Mouse (Mus musculus) liver, embryonic 15.5 days (tissue): Measurements from ENCODE around the gene Txn2. TPM values are rescaled to one million over a fixed set of nuclear protein-coding genes. Genes with fewer than 3 reads are reported as not detected.
A peak's percentile ranks its signal among the peaks of the same experiment; 100 is the strongest.

Experiments used
- ATAC-seq: fragments of 200-750 bp; cut with Nextera tagmentation; 2 replicates; pipeline ENCODE4 v1.8.0; 2017; ENCODE audit warnings: moderate number of reproducible peaks, mild to moderate bottlenecking, moderate library complexity; ENCODE audit not compliant: insufficient read depth
- H3K27ac ChIP-seq: fragments of 300-500 bp; sonication (generic); replicated peaks from 2 replicates; pipeline ENCODE4 v1.5.1; 2015; ENCODE audit warnings: mild to moderate bottlenecking, inconsistent platforms
- H3K27me3 ChIP-seq: fragments of 300-500 bp; sonication (generic); 2 replicates; pipeline ENCODE4 v1.6.1; 2015; ENCODE audit warnings: mild to moderate bottlenecking, inconsistent platforms
- H3K36me3 ChIP-seq: fragments of 300-500 bp; sonication (generic); replicated peaks from 2 replicates; pipeline ENCODE4 v1.6.1; 2015; ENCODE audit warnings: moderate library complexity, mild to moderate bottlenecking, inconsistent platforms
- H3K4me1 ChIP-seq: fragments of 300-500 bp; sonication (generic); replicated peaks from 2 replicates; pipeline ENCODE4 v1.6.1; 2015; ENCODE audit warnings: inconsistent platforms
- H3K4me2 ChIP-seq: fragments of 300-500 bp; sonication (generic); 2 replicates; pipeline ENCODE4 v1.6.1; 2015; ENCODE audit warnings: moderate library complexity, mild to moderate bottlenecking, inconsistent platforms
- H3K4me3 ChIP-seq: fragments of 300-500 bp; sonication (generic); replicated peaks from 2 replicates; pipeline ENCODE4 v1.5.1; 2015; ENCODE audit warnings: mild to moderate bottlenecking, inconsistent platforms
- H3K9ac ChIP-seq: fragments of 300-500 bp; sonication (generic); 2 replicates; pipeline ENCODE4 v1.6.1; 2015; ENCODE audit warnings: moderate library complexity, mild to moderate bottlenecking, inconsistent platforms
- H3K9me3 ChIP-seq: fragments of 300-500 bp; sonication (generic); replicated peaks from 2 replicates; pipeline ENCODE4 v1.6.1; 2016; ENCODE audit warnings: inconsistent platforms
- WGBS: fragments of 180-500 bp; shearing (Covaris S2); methylation state at CpG from one replicate; pipeline ENCODE4 v1.1.7; 2015; ENCODE audit warnings: mixed read lengths; ENCODE audit not compliant: insufficient replicate concordance; 5-methylcytosine and 5-hydroxymethylcytosine counted together
- polyA plus RNA-seq: library from polyadenylated mRNA; unstranded; fragments of >200 nt; fragmentation: Nextera tagmentation; extraction: Ambion mirVana; gene quantifications from 2 replicates; pipeline ENCODE4 v1.2.1, GENCODE M21; 2015

The Txn2 gene
- polyA plus RNA-seq: 185 and 208 TPM in 2 replicates

DNA sequence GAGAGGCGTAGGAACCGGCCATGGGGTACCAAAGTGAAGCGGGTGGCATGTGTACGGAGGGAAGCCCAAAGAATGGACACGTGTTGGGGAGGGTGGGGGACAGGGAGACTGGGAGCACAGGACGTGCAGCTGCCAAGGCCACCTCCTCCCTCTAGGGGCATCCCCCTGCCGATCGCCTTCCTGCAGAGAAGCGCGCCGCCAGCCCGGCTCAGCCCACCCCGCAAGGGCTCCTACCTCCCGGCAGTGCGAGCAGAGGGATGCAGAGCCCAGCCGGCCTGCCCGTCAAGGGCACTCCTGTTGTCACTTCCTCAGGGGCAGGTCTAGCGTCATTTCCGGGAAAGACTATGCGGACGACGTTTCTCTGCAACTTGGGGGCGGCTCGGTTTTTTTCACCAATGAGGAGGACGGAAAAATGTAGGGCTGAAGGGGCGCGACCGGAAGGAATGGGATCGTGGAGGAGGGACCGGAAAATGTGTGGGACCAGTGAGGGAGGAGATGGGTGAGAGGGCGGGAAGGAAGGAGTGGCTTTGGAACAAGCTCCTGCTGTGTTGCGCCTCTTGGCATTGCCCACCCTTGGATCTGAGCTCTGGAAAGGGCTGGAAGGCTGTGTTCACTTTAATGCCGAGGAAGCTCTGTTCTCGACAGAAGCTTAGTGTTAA, at the start of gene Txn2:
Gene Txn2 (minus strand): TSS at position 334 of the 659 bp plus-strand sequence.
- H3K36me3 ChIP-seq: peaks cover 38% of the 10 kb centered on the region

DNA sequence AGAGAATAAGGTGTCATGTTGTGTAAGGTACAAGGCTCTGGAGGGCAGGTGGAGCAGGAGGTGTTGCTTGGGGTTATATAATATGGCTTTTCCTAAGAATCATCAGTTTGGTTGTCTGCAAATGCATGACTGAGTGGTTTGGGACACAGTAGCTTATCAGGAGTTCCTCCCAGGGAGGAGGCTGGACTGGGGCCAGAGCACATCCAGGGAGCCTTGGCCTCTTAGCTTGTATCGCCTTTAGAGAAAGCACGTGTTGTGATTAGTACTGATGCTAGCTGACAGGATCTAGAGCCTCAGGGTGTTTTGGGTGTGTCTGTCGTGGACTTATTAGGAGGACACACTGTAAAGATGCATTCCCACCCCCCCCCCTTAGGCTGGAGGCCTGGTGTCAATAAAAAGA, 48.9 kb upstream of the Txn2 start:
- Histone ChIP-seq H3K36me3 (no peaks in the 10 kb centered on the region), H3K27me3 (peaks cover 29% of the 10 kb centered on the region), H3K9me3 (no peaks in the 10 kb centered on the region), H3K9ac (no peak overlapping the region), H3K4me1 (peaks cover 54% of the 10 kb centered on the region), H3K4me3 (no peak overlapping the region; the same call in 1 of the 2 replicates), H3K4me2 (peak overlapping the region; percentile 41), H3K27ac (peak overlapping the region; percentile 31)
- peak; percentile 66 for ATAC-seq
- WGBS: 38% methylated on average over 3 of the region's 3 CpGs

More for the DNA sequence above, at the start of gene Txn2:
- no peaks in the 10 kb centered on the region for H3K27me3 ChIP-seq
- ATAC-seq: peak; percentile 90
- H3K4me3 ChIP-seq: peak within 1 kb of the TSS; percentile 82
- peak within 1 kb of the TSS; percentile 93 for H3K27ac ChIP-seq
- H3K9me3 ChIP-seq: no peaks in the 10 kb centered on the region
- WGBS: 0% methylated on average over 34 of the region's 34 CpGs
- H3K9ac ChIP-seq: peak within 1 kb of the TSS; percentile 76
- H3K4me2 ChIP-seq: peak within 1 kb of the TSS; percentile 80
- H3K4me1 ChIP-seq: peaks cover 69% of the 10 kb centered on the region

DNA sequence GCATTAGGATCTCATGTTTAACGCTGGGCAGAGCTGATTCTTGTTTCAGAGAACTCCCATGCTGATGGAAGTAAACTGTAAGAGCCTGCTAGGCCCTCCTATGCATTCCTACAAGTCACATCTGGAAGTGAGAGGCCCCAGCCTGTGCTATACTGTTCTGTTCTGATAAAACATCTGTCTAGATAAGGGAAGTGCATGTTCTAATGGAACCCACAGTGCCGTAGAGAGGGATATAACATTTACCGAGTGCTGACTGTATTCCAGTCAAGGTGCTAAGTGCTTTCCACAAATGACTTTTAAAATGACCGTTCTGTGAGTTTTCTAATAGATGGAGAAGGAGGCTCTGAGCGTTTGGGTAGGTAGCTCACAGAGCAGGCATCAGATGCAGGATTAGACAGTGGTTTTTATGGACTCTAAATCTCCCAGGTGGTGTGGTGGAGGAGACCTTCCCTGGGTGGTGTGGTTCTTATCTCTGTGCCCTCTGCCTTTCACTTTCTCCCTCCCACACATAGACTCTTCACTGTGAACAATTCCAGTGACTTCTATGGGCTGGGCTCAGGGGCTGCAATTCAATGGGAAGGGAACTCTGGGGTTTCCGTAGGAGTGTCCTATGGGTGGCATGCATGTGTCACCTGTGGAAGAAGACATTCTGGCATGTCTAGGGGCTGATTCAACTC, 45.5 kb upstream of the Txn2 start:
- Histone ChIP-seq H3K27ac (peak overlapping the region; percentile 94), H3K4me1 (peaks cover 76% of the 10 kb centered on the region), H3K9ac (peak overlapping the region; percentile 58), H3K27me3 (peaks cover 4% of the 10 kb centered on the region; the same call in 1 of the 2 replicates), H3K9me3 (no peaks in the 10 kb centered on the region), H3K4me2 (peak overlapping the region; percentile 67), H3K36me3 (peaks cover 2% of the 10 kb centered on the region; the same call in 1 of the 2 replicates), H3K4me3 (peak overlapping the region; percentile 39)
- WGBS: 29% methylated on average over 6 of the region's 6 CpGs
- ATAC-seq: peak; percentile 85

DNA sequence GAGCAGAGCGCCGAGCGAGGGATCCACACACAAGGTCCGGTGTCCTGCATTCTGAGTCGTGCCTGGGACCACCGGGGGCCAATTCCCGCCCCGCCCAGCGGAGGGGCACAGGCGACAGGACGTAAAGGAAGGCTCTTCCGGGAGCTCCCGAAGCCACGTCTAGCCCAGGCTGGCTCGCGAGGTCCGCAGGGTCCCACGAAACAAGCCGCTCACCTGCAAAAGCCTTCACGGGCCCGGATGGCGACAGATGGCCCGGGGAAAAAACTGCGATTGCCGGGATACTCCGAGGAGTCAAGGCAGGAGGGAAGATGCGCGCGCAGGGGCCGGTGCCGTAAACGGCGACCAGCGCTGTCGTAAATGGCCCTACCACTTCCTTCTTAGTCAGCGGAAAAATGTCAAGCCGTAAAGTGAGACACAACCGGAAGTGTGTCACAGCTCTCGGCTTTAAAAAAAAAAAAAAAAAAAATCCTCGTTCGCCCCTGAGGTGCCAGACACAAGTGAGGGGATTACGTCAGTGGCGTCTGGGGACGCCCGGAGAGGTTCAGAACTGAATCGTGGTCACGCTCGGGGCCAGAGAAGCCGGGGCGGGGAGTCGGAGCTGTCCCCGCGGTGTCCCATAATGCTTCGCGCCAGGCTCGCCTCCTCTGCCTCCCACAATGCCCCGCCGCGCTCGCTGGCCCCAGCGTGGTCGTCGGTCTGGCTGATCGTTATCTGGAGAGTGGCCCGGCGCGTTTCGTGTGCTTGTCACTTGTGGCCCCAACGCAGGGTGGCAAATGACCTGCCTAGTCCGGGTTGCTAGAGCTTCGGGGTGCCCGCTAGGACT, 41.9 kb upstream of the Txn2 start, which contains the start of gene Eif3d:
Gene Eif3d (minus strand): TSS at position 344 of the 823 bp plus-strand sequence.
- H3K4me2 ChIP-seq: peak within 1 kb of the TSS; percentile 87
- H3K27ac ChIP-seq: peak within 1 kb of the TSS; percentile 99
- peaks cover 39% of the 10 kb centered on the region for H3K36me3 ChIP-seq
- H3K9ac ChIP-seq: peak within 1 kb of the TSS; percentile 90
- peak within 1 kb of the TSS; percentile 83 for H3K4me3 ChIP-seq
- ATAC-seq: peak; percentile 62
- H3K4me1 ChIP-seq: peaks cover 85% of the 10 kb centered on the region
- under 1% methylated on average over 72 of the region's 72 CpGs for WGBS
- H3K27me3 ChIP-seq: no peaks in the 10 kb centered on the region
- no peaks in the 10 kb centered on the region for H3K9me3 ChIP-seq

DNA sequence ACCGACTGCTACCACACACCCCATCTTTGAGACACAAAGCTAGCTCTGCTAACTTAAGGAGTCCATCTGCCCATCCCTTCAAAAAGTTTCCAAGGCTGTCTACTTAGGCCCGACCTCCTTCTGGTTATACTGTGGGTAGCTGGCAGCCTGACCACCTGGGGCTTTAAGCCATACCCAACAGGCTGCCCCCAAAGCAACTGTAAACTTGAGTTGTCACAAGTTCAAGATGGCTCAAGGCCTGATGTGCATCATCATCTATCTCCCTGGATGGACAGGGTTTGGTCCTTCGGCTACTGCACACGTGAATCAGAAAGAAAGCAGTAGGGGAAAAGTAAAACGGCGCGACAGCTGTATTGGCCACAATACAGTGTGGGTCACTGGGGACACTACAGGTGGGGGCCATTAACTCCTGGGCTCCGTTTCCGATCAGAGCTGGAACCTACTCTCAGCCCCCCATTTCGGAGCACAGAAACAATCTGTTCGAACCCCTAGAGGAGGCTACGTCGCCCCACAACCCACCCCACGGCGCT, 41.2 kb upstream of the Txn2 start:
- WGBS: 0% methylated on average over 15 of the region's 15 CpGs
- Histone ChIP-seq H3K9me3 (no peaks in the 10 kb centered on the region), H3K4me1 (peaks cover 87% of the 10 kb centered on the region), H3K36me3 (peaks cover 45% of the 10 kb centered on the region), H3K4me3 (peak overlapping the region; percentile 83), H3K9ac (peak overlapping the region; percentile 90), H3K4me2 (peak overlapping the region; percentile 87), H3K27ac (peak overlapping the region; percentile 99), H3K27me3 (no peaks in the 10 kb centered on the region)
- ATAC-seq: no peak; the same call in 1 of the 2 replicates

GRCm38 (mm10) chr15:77965117-77965528, 36.3 kb upstream of the Txn2 start:
- ATAC-seq: peak; percentile 91
- 20% methylated on average over 9 of the region's 9 CpGs for WGBS
- Histone ChIP-seq H3K36me3 (peaks cover 94% of the 10 kb centered on the region), H3K9ac (no peak overlapping the region), H3K9me3 (no peaks in the 10 kb centered on the region), H3K4me3 (no peak overlapping the region), H3K27me3 (no peaks in the 10 kb centered on the region), H3K4me2 (peak overlapping the region; percentile 25), H3K27ac (peak overlapping the region; percentile 89), H3K4me1 (peaks cover 66% of the 10 kb centered on the region)

DNA sequence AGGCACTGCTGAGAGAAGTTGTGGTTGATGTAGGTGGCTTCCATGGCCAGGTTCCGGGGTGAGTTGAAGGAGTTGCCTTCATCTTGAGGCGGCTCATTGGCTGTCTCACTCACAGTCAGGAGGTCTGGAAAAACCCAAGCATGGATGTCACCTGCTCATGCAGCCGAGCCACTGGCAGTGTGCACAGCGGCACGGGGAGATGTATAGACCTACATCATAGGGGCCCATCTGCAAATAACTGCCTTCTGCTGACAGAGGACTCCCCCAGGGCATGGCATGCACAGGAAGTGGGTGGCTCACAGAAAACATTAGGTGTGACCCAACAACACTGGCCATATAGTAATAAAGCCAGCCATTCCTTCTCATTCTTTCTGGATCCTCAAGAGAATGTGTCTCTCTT, 33.6 kb upstream of the Txn2 start:
- H3K9ac ChIP-seq: no peak overlapping the region
- H3K4me1 ChIP-seq: peaks cover 53% of the 10 kb centered on the region
- ATAC-seq: no peak
- H3K27ac ChIP-seq: no peak overlapping the region
- H3K36me3 ChIP-seq: peaks cover 97% of the 10 kb centered on the region
- no peaks in the 10 kb centered on the region for H3K9me3 ChIP-seq
- 0 out of 2 replicates have a peak, but pooled peaks cover 1% of the 10 kb centered on the region for H3K27me3 ChIP-seq
- H3K4me2 ChIP-seq: no peak overlapping the region
- WGBS: 90% methylated on average over 5 of the region's 5 CpGs
- no peak overlapping the region for H3K4me3 ChIP-seq

GRCm38 (mm10) chr15:77960693-77961092, 31.9 kb upstream of the Txn2 start:
- peaks cover 79% of the 10 kb centered on the region for H3K36me3 ChIP-seq
- H3K27me3 ChIP-seq: peaks cover 19% of the 10 kb centered on the region
- no peak for ATAC-seq
- peaks cover 53% of the 10 kb centered on the region for H3K4me1 ChIP-seq
- no peak overlapping the region for H3K27ac ChIP-seq
- no peak overlapping the region for H3K9ac ChIP-seq
- H3K4me3 ChIP-seq: no peak overlapping the region
- no peaks in the 10 kb centered on the region for H3K9me3 ChIP-seq
- WGBS: 85% methylated on average over 6 of the region's 6 CpGs
- no peak overlapping the region for H3K4me2 ChIP-seq

GRCm38 (mm10) chr15:77958071-77958470, 29.3 kb upstream of the Txn2 start:
- WGBS: 52% methylated on average over 3 of the region's 3 CpGs
- Histone ChIP-seq H3K9ac (no peak overlapping the region), H3K36me3 (peaks cover 53% of the 10 kb centered on the region), H3K4me2 (no peak overlapping the region), H3K4me3 (no peak overlapping the region), H3K9me3 (no peaks in the 10 kb centered on the region), H3K27me3 (peaks cover 35% of the 10 kb centered on the region), H3K4me1 (peaks cover 37% of the 10 kb centered on the region), H3K27ac (no peak overlapping the region)
- ATAC-seq: no peak

DNA sequence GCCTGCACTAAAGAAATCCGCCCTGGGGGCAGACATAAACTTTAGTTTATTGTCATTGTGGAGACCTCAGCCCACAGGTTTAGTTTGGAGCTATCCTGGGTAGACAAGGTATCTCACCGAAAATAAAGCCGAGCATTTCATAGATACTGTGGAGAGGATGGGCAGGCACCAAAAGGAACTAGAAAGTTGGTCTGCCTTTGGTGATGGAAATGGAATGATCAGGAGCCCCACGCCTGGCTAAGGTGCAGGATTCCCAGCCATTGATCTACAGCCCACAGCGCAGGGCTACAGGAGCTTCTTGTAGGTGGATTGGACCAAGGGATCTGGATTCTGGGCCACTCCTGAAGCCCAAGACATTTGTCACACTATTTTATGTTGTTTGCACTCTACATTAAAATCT, 28.8 kb upstream of the Txn2 start:
- H3K4me1 ChIP-seq: peaks cover 36% of the 10 kb centered on the region
- 39% methylated on average over 5 of the region's 5 CpGs for WGBS
- no peak overlapping the region for H3K4me3 ChIP-seq
- no peak overlapping the region for H3K27ac ChIP-seq
- peaks cover 49% of the 10 kb centered on the region for H3K36me3 ChIP-seq
- H3K27me3 ChIP-seq: peaks cover 35% of the 10 kb centered on the region
- H3K9me3 ChIP-seq: no peaks in the 10 kb centered on the region
- H3K4me2 ChIP-seq: no peak overlapping the region
- no peak for ATAC-seq
- H3K9ac ChIP-seq: no peak overlapping the region
